Mouse (Mus musculus) midbrain, embryonic 12.5 days (tissue): ENCODE results near the gene Brat1. TPM values are rescaled to one million over a fixed set of nuclear protein-coding genes. Genes with fewer than 3 reads are reported as not detected.

ENCODE experiments used
- ATAC-seq: fragments of 200-750 bp; cut with Nextera tagmentation; 2 replicates; pipeline ENCODE4 v1.8.0; 2017; ENCODE audit warnings: low read depth, moderate TSS enrichment, moderate library complexity; ENCODE audit not compliant: low FRiP score
- H3K27ac ChIP-seq: fragments of 300-500 bp; sonication (generic); replicated peaks from 2 replicates; pipeline ENCODE4 v1.5.1; 2016; ENCODE audit warnings: mild to moderate bottlenecking
- H3K27me3 ChIP-seq: fragments of 300-500 bp; sonication (generic); 2 replicates; pipeline ENCODE4 v1.6.1; 2016; ENCODE audit warnings: mild to moderate bottlenecking
- H3K36me3 ChIP-seq: fragments of 300-500 bp; sonication (generic); 2 replicates; pipeline ENCODE4 v1.6.1; 2016
- H3K4me1 ChIP-seq: fragments of 300-500 bp; sonication (generic); 2 replicates; pipeline ENCODE4 v1.6.1; 2016
- H3K4me2 ChIP-seq: fragments of 300-500 bp; sonication (generic); replicated peaks from 2 replicates; pipeline ENCODE4 v1.6.1; 2016; ENCODE audit warnings: mild to moderate bottlenecking, moderate library complexity
- H3K4me3 ChIP-seq: fragments of 300-500 bp; sonication (generic); 2 replicates; pipeline ENCODE4 v1.5.1; 2016; ENCODE audit warnings: mild to moderate bottlenecking
- H3K9ac ChIP-seq: fragments of 300-500 bp; sonication (generic); replicated peaks from 2 replicates; pipeline ENCODE4 v1.6.1; 2016; ENCODE audit warnings: mild to moderate bottlenecking, moderate library complexity
- H3K9me3 ChIP-seq: fragments of 300-500 bp; sonication (generic); 2 replicates; pipeline ENCODE4 v1.6.1; 2016; ENCODE audit warnings: mild to moderate bottlenecking
- WGBS: fragments of 180-500 bp; shearing (Covaris S2); methylation state at CpG from one replicate; pipeline ENCODE4 v1.1.7; 2016; 5-methylcytosine and 5-hydroxymethylcytosine counted together
- polyA plus RNA-seq: library from polyadenylated mRNA; unstranded; fragments of >200 nt; fragmentation: Nextera tagmentation; extraction: Ambion mirVana; gene quantifications from 2 replicates; pipeline ENCODE4 v1.2.1, GENCODE M21; 2016

The Brat1 gene
- polyA plus RNA-seq, 1 experiment from 2014 or later: 22.2 TPM

- no peaks in the 10 kb centered on the region for H3K36me3 ChIP-seq
- no peak overlapping the region for H3K9ac ChIP-seq
- H3K27me3 ChIP-seq: peaks cover 40% of the 10 kb centered on the region
- H3K4me2 ChIP-seq: no peak overlapping the region
- H3K9me3 ChIP-seq: no peaks in the 10 kb centered on the region
- H3K4me3 ChIP-seq: no peak overlapping the region
- ATAC-seq: no peak
- no peak overlapping the region for H3K27ac ChIP-seq
- peaks cover 9% of the 10 kb centered on the region for H3K4me1 ChIP-seq
- WGBS: 65% methylated on average over 4 of the region's 4 CpGs
Observed at GRCm38 (mm10) chr5:140732195-140732594, 27.4 kb downstream of the Brat1 start.

GRCm38 (mm10) chr5:140733336-140733735 lies 28.5 kb downstream of the Brat1 start:
- H3K4me1 ChIP-seq: peaks cover 9% of the 10 kb centered on the region
- peaks cover 49% of the 10 kb centered on the region for H3K27me3 ChIP-seq
- no peaks in the 10 kb centered on the region for H3K9me3 ChIP-seq
- H3K36me3 ChIP-seq: no peaks in the 10 kb centered on the region
- H3K4me2 ChIP-seq: no peak overlapping the region
- H3K27ac ChIP-seq: no peak overlapping the region
- H3K4me3 ChIP-seq: no peak overlapping the region
- no peak overlapping the region for H3K9ac ChIP-seq
- WGBS: 85% methylated on average over 3 of the region's 3 CpGs
- no peak for ATAC-seq

GRCm38 (mm10) chr5:140735297-140735696 lies 30.5 kb downstream of the Brat1 start:
- ATAC-seq: no peak
- peaks cover 49% of the 10 kb centered on the region for H3K27me3 ChIP-seq
- H3K4me2 ChIP-seq: peak overlapping the region; percentile 54
- H3K36me3 ChIP-seq: no peaks in the 10 kb centered on the region
- H3K4me3 ChIP-seq: peak overlapping the region; percentile 29
- no peaks in the 10 kb centered on the region for H3K9me3 ChIP-seq
- H3K27ac ChIP-seq: no peak overlapping the region
- H3K4me1 ChIP-seq: peaks cover 9% of the 10 kb centered on the region
- 1% methylated on average over 22 of the region's 22 CpGs for WGBS
- 0 out of 2 replicates have a peak overlapping the region, but pooled peaks have one; percentile 28 for H3K9ac ChIP-seq

GRCm38 (mm10) chr5:140736166-140736565 lies 31.4 kb downstream of the Brat1 start:
- 28% methylated on average over 11 of the region's 13 CpGs for WGBS
- no peak overlapping the region for H3K4me3 ChIP-seq
- no peak overlapping the region for H3K4me2 ChIP-seq
- peaks cover 49% of the 10 kb centered on the region for H3K27me3 ChIP-seq
- no peaks in the 10 kb centered on the region for H3K36me3 ChIP-seq
- no peak overlapping the region for H3K9ac ChIP-seq
- peaks cover 9% of the 10 kb centered on the region for H3K4me1 ChIP-seq
- ATAC-seq: no peak
- no peak overlapping the region for H3K27ac ChIP-seq
- no peaks in the 10 kb centered on the region for H3K9me3 ChIP-seq

- 75% methylated on average over 12 of the region's 12 CpGs for WGBS
- ATAC-seq: no peak
- Histone ChIP-seq H3K9me3 (no peaks in the 10 kb centered on the region), H3K36me3 (no peaks in the 10 kb centered on the region), H3K27me3 (peaks cover 41% of the 10 kb centered on the region), H3K4me3 (no peak overlapping the region), H3K27ac (no peak overlapping the region), H3K9ac (no peak overlapping the region), H3K4me1 (peaks cover 9% of the 10 kb centered on the region), H3K4me2 (no peak overlapping the region)
Observed at GRCm38 (mm10) chr5:140739813-140740212, 35.0 kb downstream of the Brat1 start.

GRCm38 (mm10) chr5:140741040-140741439 lies 36.2 kb downstream of the Brat1 start:
- no peak overlapping the region for H3K27ac ChIP-seq
- no peaks in the 10 kb centered on the region for H3K36me3 ChIP-seq
- no peak overlapping the region for H3K4me3 ChIP-seq
- 0 out of 2 replicates have a peak, but pooled peaks cover 1% of the 10 kb centered on the region for H3K4me1 ChIP-seq
- H3K27me3 ChIP-seq: peaks cover 29% of the 10 kb centered on the region
- ATAC-seq: no peak
- 78% methylated on average over 11 of the region's 11 CpGs for WGBS
- H3K4me2 ChIP-seq: no peak overlapping the region
- no peak overlapping the region for H3K9ac ChIP-seq
- no peaks in the 10 kb centered on the region for H3K9me3 ChIP-seq

GRCm38 (mm10) chr5:140741877-140742276 lies 37.1 kb downstream of the Brat1 start:
- no peaks in the 10 kb centered on the region for H3K4me1 ChIP-seq
- no peak overlapping the region for H3K4me2 ChIP-seq
- H3K27ac ChIP-seq: no peak overlapping the region
- ATAC-seq: no peak
- H3K4me3 ChIP-seq: no peak overlapping the region
- no peaks in the 10 kb centered on the region for H3K9me3 ChIP-seq
- H3K9ac ChIP-seq: no peak overlapping the region
- no peaks in the 10 kb centered on the region for H3K36me3 ChIP-seq
- peaks cover 20% of the 10 kb centered on the region for H3K27me3 ChIP-seq

GRCm38 (mm10) chr5:140743706-140744131 lies 38.9 kb downstream of the Brat1 start:
- H3K27ac ChIP-seq: no peak overlapping the region
- H3K4me3 ChIP-seq: no peak overlapping the region
- no peak overlapping the region for H3K4me2 ChIP-seq
- WGBS: 33% methylated on average over 12 of the region's 12 CpGs
- H3K4me1 ChIP-seq: peaks cover under 1% of the 10 kb centered on the region; the same call in 1 of the 2 replicates
- H3K9me3 ChIP-seq: no peaks in the 10 kb centered on the region
- no peak overlapping the region for H3K9ac ChIP-seq
- 0 out of 2 replicates have a peak, but pooled peaks cover 8% of the 10 kb centered on the region for H3K27me3 ChIP-seq
- no peaks in the 10 kb centered on the region for H3K36me3 ChIP-seq
- ATAC-seq: no peak

GRCm38 (mm10) chr5:140748425-140748824 lies 43.6 kb downstream of the Brat1 start:
- Histone ChIP-seq H3K27me3 (0 out of 2 replicates have a peak, but pooled peaks cover 7% of the 10 kb centered on the region), H3K36me3 (no peaks in the 10 kb centered on the region), H3K4me3 (no peak overlapping the region), H3K27ac (no peak overlapping the region), H3K9me3 (peaks cover 5% of the 10 kb centered on the region; the same call in 1 of the 2 replicates), H3K4me1 (peaks cover 8% of the 10 kb centered on the region; the same call in 1 of the 2 replicates), H3K4me2 (no peak overlapping the region), H3K9ac (no peak overlapping the region)
- no peak for ATAC-seq
- WGBS: 88% methylated on average over 10 of the region's 10 CpGs

- H3K27ac ChIP-seq: 0 out of 2 replicates have a peak overlapping the region, but pooled peaks have one; percentile 17
- WGBS: 16% methylated on average over 12 of the region's 12 CpGs
Observed at GRCm38 (mm10) chr5:140749062-140749875, 44.5 kb downstream of the Brat1 start.

GRCm38 (mm10) chr5:140750925-140751324 lies 46.1 kb downstream of the Brat1 start:
- WGBS: 0% methylated on average over 1 of the region's 2 CpGs
- no peak for ATAC-seq

More at GRCm38 (mm10) chr5:140749062-140749875, 44.5 kb downstream of the Brat1 start:
- H3K27me3 ChIP-seq: no peaks in the 10 kb centered on the region
- 0 out of 2 replicates have a peak overlapping the region, but pooled peaks have one; percentile 34 for H3K9ac ChIP-seq
- no peaks in the 10 kb centered on the region for H3K36me3 ChIP-seq
- H3K4me2 ChIP-seq: peak overlapping the region; percentile 41
- peak overlapping the region; percentile 26 for H3K4me3 ChIP-seq
- ATAC-seq: peak; percentile 75
- H3K9me3 ChIP-seq: peaks cover 5% of the 10 kb centered on the region; the same call in 1 of the 2 replicates
- peaks cover 8% of the 10 kb centered on the region; the same call in 1 of the 2 replicates for H3K4me1 ChIP-seq

GRCm38 (mm10) chr5:140752041-140752440 lies 47.2 kb downstream of the Brat1 start:
- 95% methylated on average over 15 of the region's 15 CpGs for WGBS

More at GRCm38 (mm10) chr5:140750925-140751324, 46.1 kb downstream of the Brat1 start:
- no peak overlapping the region for H3K27ac ChIP-seq
- no peak overlapping the region for H3K4me3 ChIP-seq
- no peaks in the 10 kb centered on the region for H3K27me3 ChIP-seq
- peaks cover 5% of the 10 kb centered on the region; the same call in 1 of the 2 replicates for H3K9me3 ChIP-seq
- H3K4me1 ChIP-seq: peaks cover 8% of the 10 kb centered on the region; the same call in 1 of the 2 replicates
- no peak overlapping the region for H3K9ac ChIP-seq
- no peaks in the 10 kb centered on the region for H3K36me3 ChIP-seq
- H3K4me2 ChIP-seq: no peak overlapping the region

More at GRCm38 (mm10) chr5:140752041-140752440, 47.2 kb downstream of the Brat1 start:
- H3K4me3 ChIP-seq: no peak overlapping the region
- no peak overlapping the region for H3K9ac ChIP-seq
- H3K36me3 ChIP-seq: 0 out of 2 replicates have a peak, but pooled peaks cover 2% of the 10 kb centered on the region
- no peak for ATAC-seq
- no peak overlapping the region for H3K4me2 ChIP-seq
- H3K9me3 ChIP-seq: peaks cover 5% of the 10 kb centered on the region; the same call in 1 of the 2 replicates
- H3K4me1 ChIP-seq: peaks cover 8% of the 10 kb centered on the region; the same call in 1 of the 2 replicates
- no peak overlapping the region for H3K27ac ChIP-seq
- no peaks in the 10 kb centered on the region for H3K27me3 ChIP-seq
